In the genomic region with DNA sequence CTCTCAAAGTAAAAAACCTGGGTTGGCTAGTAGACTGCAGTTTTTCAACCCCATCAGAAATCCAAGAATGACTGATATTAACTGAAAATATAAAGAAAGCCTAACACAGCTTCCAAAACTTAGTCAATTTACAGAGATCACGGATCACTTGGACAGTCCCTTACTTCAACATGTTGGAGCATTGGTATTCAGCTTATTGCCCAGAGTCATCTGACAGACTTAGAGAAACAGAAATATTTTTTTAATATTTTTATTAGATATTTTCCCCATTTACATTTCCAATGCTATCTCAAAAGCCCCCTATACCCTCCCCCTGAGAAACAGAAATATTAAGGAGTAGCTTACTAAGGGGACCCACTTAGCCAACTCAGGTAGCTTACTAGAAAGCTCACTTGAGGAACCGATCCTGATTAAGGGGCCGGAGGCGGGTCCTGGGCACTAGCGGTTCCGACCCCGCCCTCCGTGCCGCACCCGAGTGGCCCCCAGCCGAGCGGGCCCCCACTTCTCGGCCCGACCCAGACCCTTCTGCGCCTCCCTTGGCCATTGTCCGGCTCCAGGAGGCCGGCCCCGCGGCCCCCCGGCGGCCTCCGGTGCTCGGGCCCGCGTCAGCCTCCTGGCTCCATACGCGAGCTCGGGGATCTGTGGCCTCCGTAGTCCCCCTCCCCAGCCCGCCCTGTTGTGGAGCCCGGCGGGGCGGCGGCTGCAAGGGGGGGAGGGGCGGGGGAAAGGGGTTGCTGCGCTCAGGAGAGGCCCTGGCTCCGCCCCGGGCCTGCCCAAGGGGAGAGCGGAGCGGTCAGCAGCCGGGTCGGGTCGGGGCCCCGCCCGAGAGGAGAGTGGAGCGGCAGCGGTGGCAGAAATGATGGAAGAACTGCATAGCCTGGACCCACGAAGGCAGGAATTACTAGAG, we compare ENCODE assay signal across 8 mouse cellular contexts. TPM values are rescaled to one million over a fixed set of nuclear protein-coding genes. Genes with fewer than 3 reads are reported as not detected.
DNase-seq lines count a peak whose midpoint lies in the region; ATAC-seq and TF ChIP-seq lines count a peak whose summit lies in the region.
"Not testable (repeated sequence)": the region's sequence is repeated elsewhere in the genome, so short reads cannot be mapped to it uniquely, and the experiment has no call there.

No protein-coding gene starts in this region.

- H3K4me1 ChIP-seq in forebrain, embryonic 15.5 days; kidney, embryonic 16.5 days (ENCODE audit: insufficient read depth, low read length); liver, embryonic 14.5 days (replicated peaks; ENCODE audit: control insufficient read depth in 2 of 2, insufficient read depth in 2 of 2, low read length in 1 of 2); midbrain, embryonic 16.5 days (ENCODE audit: control insufficient read depth, insufficient read depth, low read length); small intestine, adult 2 months (ENCODE audit: control insufficient read depth, insufficient read depth, insufficient read length, low read length): not testable (repeated sequence)

- H3K9ac ChIP-seq in forebrain, embryonic 15.5 days (replicated peaks) = peak overlapping the region; percentile 47
- peak overlapping the region; percentile 81 for H3K9ac ChIP-seq in kidney, embryonic 16.5 days (replicated peaks; ENCODE audit: low read length)
- H3K9ac ChIP-seq in liver, embryonic 14.5 days (replicated peaks) = peak overlapping the region; percentile 63
- peak overlapping the region; percentile 88 for H3K9ac ChIP-seq in midbrain, embryonic 16.5 days (ENCODE audit: low read depth, low read length)

- not testable (repeated sequence) for TF ChIP-seq EP300 in liver, embryonic 14.5 days (IDR thresholded peaks at IDR 0.05; ENCODE audit: low read depth)

- WGBS in forebrain, embryonic 15.5 days = 11% methylated on average over 47 of the region's 48 CpGs
- 6% methylated on average over 42 of the region's 48 CpGs for WGBS in kidney, embryonic 16.5 days
- 7% methylated on average over 45 of the region's 48 CpGs for whole genome bisulfite sequencing in liver, embryonic 14.5 days (ENCODE audit: insufficient replicate concordance)
- 8% methylated on average over 47 of the region's 48 CpGs for WGBS in midbrain, embryonic 16.5 days
- 11% methylated on average over 47 of the region's 48 CpGs for WGBS in small intestine, adult 2 months

- peak overlapping the region; percentile 57 for H3K4me2 ChIP-seq in forebrain, embryonic 15.5 days (replicated peaks)
- peak overlapping the region; percentile 83 for H3K4me2 ChIP-seq in kidney, embryonic 16.5 days (replicated peaks; ENCODE audit: low read depth, low read length)
- H3K4me2 ChIP-seq in liver, embryonic 14.5 days (ENCODE audit: low read depth) = peak overlapping the region; percentile 69
- peak overlapping the region; percentile 79 for H3K4me2 ChIP-seq in midbrain, embryonic 16.5 days (ENCODE audit: low read length)

- H3K4me3 ChIP-seq in forebrain, embryonic 15.5 days = peak overlapping the region; percentile 44
- peak overlapping the region; percentile 56 for H3K4me3 ChIP-seq in kidney, embryonic 16.5 days (ENCODE audit: low read length)
- peak overlapping the region; percentile 60 to 66 for H3K4me3 ChIP-seq in liver, embryonic 14.5 days (ENCODE audit: insufficient read depth in 1 of 2, low read depth in 2 of 2, low read length in 2 of 2)
- peak overlapping the region; percentile 62 for H3K4me3 ChIP-seq in midbrain, embryonic 16.5 days (ENCODE audit: low read depth, low read length)
- peak overlapping the region; percentile 48 for H3K4me3 ChIP-seq in small intestine, adult 2 months (ENCODE audit: low read depth, low read length)

- intact Hi-C loops in heart, postnatal 10 days (cut with DNase I) = loop anchor here (5.0 kb wide), 1 partner anchor 1567 kb away; no protein-coding TSS in a partner anchor

- H3K27ac ChIP-seq in forebrain, embryonic 15.5 days (replicated peaks); kidney, embryonic 16.5 days (ENCODE audit: low read length); liver, embryonic 14.5 days; small intestine, adult 2 months (ENCODE audit: insufficient read depth, low read depth, low read length): not testable (repeated sequence)
- peak overlapping the region; percentile 54; the same call in 1 of the 2 replicates for H3K27ac ChIP-seq in midbrain, embryonic 16.5 days (ENCODE audit: low read length)

- ATAC-seq in forebrain, embryonic 15.5 days (replicated peaks) = peak; percentile 99
- ATAC-seq in kidney, embryonic 16.5 days (ENCODE audit: low FRiP score, low TSS enrichment) = peak; percentile 100
- ATAC-seq in liver, embryonic 14.5 days (ENCODE audit: insufficient read depth) = peak; percentile 90
- peak; percentile 99 for ATAC-seq in midbrain, embryonic 16.5 days

- not testable (repeated sequence) for TF ChIP-seq POLR2A in small intestine, adult 2 months (IDR thresholded peaks at IDR 0.05; ENCODE audit: low read depth, low read length)

- not testable (repeated sequence) for H3K36me3 ChIP-seq in forebrain, embryonic 15.5 days; kidney, embryonic 16.5 days (ENCODE audit: insufficient read depth, low read length); liver, embryonic 14.5 days (replicated peaks; ENCODE audit: control insufficient read depth, insufficient read depth, low read depth); midbrain, embryonic 16.5 days (ENCODE audit: control insufficient read depth, insufficient read depth, low read length); small intestine, adult 2 months (ENCODE audit: control insufficient read depth, insufficient read depth, low read length)

- TF ChIP-seq CTCF in liver, embryonic 14.5 days (IDR thresholded peaks at IDR 0.05; ENCODE audit: low read depth); small intestine, adult 2 months (IDR thresholded peaks at IDR 0.05; ENCODE audit: extremely low read depth, insufficient read length, insufficient replicate concordance, low read depth, low read length): not testable (repeated sequence)

- DNase-seq in ES-CJ7 (ENCODE audit: low read depth, low spot score) = peak; percentile 59
- peak; percentile 34 to 36 for DNase-seq in cerebellum, postnatal 14 days
- DNase-seq in heart, postnatal 10 days = peak; percentile 29 to 53
- DNase-seq in liver, embryonic 14.5 days (ENCODE audit: low read depth in 3 of 3, low spot score in 3 of 3) = peak in 1 of 3 experiments; percentile 36

- peaks cover 31% of the 10 kb centered on the region for H3K9me3 ChIP-seq in forebrain, embryonic 15.5 days
- peaks cover 18% of the 10 kb centered on the region for H3K9me3 ChIP-seq in kidney, embryonic 16.5 days (ENCODE audit: low read length)
- not testable (repeated sequence) for H3K9me3 ChIP-seq in liver, embryonic 14.5 days (ENCODE audit: control insufficient read depth, low read length)
- peaks cover 22% of the 10 kb centered on the region for H3K9me3 ChIP-seq in midbrain, embryonic 16.5 days (replicated peaks; ENCODE audit: control insufficient read depth, low read length, poor library complexity, severe bottlenecking)

- H3K27me3 ChIP-seq in forebrain, embryonic 15.5 days; kidney, embryonic 16.5 days (ENCODE audit: insufficient read depth, low read length); liver, embryonic 14.5 days (ENCODE audit: control insufficient read depth, insufficient read depth, low read length); midbrain, embryonic 16.5 days (ENCODE audit: control insufficient read depth, insufficient read depth, low read depth, low read length); small intestine, adult 2 months (ENCODE audit: control insufficient read depth, insufficient read depth, low read length): not testable (repeated sequence)

RNA-seq across cellular contexts. Expression of gene Zfp991, which starts 7.2 kb away (rescaled TPM):
- polyA plus RNA-seq in forebrain, embryonic 15.5 days (2015; fragmentation: Nextera tagmentation; extraction: Ambion mirVana) = 3.7 and 4.7 TPM in 2 replicates
- 10 to 100 TPM in 1 of 2 experiments, 1 to 10 TPM in 1; 7.1 to 10.0 TPM for total RNA-seq in heart, postnatal 10 days (2021)
- 5.3 and 6.2 TPM in 2 replicates for polyA plus RNA-seq in kidney, embryonic 16.5 days (2015; fragmentation: Nextera tagmentation; extraction: Ambion mirVana)
- polyA plus RNA-seq in liver, embryonic 14.5 days (2012; rRNA removed) = 0.94 and 2.6 TPM in 2 replicates
- polyA plus RNA-seq in liver, embryonic 14.5 days (2014; fragmentation: Nextera tagmentation; extraction: Ambion mirVana) = 5.5 and 8.1 TPM in 2 replicates
- polyA plus RNA-seq in midbrain, embryonic 16.5 days (2015; fragmentation: Nextera tagmentation; extraction: Ambion mirVana) = 3.8 TPM in 2 replicates
- polyA plus RNA-seq in small intestine, adult 2 months (2012; rRNA removed) = not detected in 2 replicates
